Mouse (Mus musculus): ENCODE measurements around the gene Agpat1. TPM values are rescaled to one million over a fixed set of nuclear protein-coding genes. Genes with fewer than 3 reads are reported as not detected.

Gene Agpat1
- polyA plus RNA-seq, 1 experiment from 2014 or later: 44.8 TPM

- DNase-seq (ENCODE audit: low spot score): no peak
- no peak overlapping the region for H3K4me3 ChIP-seq
- H3K36me3 ChIP-seq: peaks cover 72% of the 10 kb centered on the region
- 14% methylated on average over 6 of the region's 6 CpGs for WGBS
- H3K27me3 ChIP-seq (ENCODE audit: insufficient read depth, poor library complexity, severe bottlenecking): no peaks in the 10 kb centered on the region
- peaks cover 9% of the 10 kb centered on the region; the same call in 1 of the 2 replicates for H3K4me1 ChIP-seq
- no peaks in the 10 kb centered on the region for H3K9me3 ChIP-seq
- H3K27ac ChIP-seq: no peak overlapping the region
Observed at GRCm38 (mm10) chr17:34618999-34619398, 14.9 kb downstream of the Agpat1 start.

GRCm38 (mm10) chr17:34621006-34621405, 16.9 kb downstream of the Agpat1 start:
- Histone ChIP-seq H3K27ac (no peak overlapping the region), H3K36me3 (peaks cover 60% of the 10 kb centered on the region), H3K9me3 (no peaks in the 10 kb centered on the region), H3K4me3 (no peak overlapping the region), H3K4me1 (peaks cover 12% of the 10 kb centered on the region), H3K27me3 (ENCODE audit: insufficient read depth, poor library complexity, severe bottlenecking) (no peaks in the 10 kb centered on the region)
- no peak for DNase-seq (ENCODE audit: low spot score)
- 90% methylated on average over 8 of the region's 8 CpGs for WGBS

- DNase-seq (ENCODE audit: low spot score): no peak
- Histone ChIP-seq H3K4me3 (no peak overlapping the region), H3K9me3 (no peaks in the 10 kb centered on the region), H3K27ac (no peak overlapping the region), H3K27me3 (ENCODE audit: insufficient read depth, poor library complexity, severe bottlenecking) (0 out of 2 replicates have a peak, but pooled peaks cover 2% of the 10 kb centered on the region), H3K36me3 (peaks cover 46% of the 10 kb centered on the region), H3K4me1 (peaks cover 18% of the 10 kb centered on the region)
- WGBS: 85% methylated on average over 9 of the region's 9 CpGs
Observed at GRCm38 (mm10) chr17:34623161-34623560, 19.1 kb downstream of the Agpat1 start.

- DNase-seq (ENCODE audit: low spot score): no peak
- WGBS: 93% methylated on average over 3 of the region's 3 CpGs
- Histone ChIP-seq H3K27me3 (ENCODE audit: insufficient read depth, poor library complexity, severe bottlenecking) (peaks cover 20% of the 10 kb centered on the region), H3K9me3 (no peaks in the 10 kb centered on the region), H3K27ac (no peak overlapping the region), H3K36me3 (peaks cover 40% of the 10 kb centered on the region), H3K4me3 (no peak overlapping the region), H3K4me1 (peaks cover 31% of the 10 kb centered on the region)
Observed at GRCm38 (mm10) chr17:34624981-34625380, 20.9 kb downstream of the Agpat1 start.

GRCm38 (mm10) chr17:34626062-34626772, 22.2 kb downstream of the Agpat1 start:
- Histone ChIP-seq H3K27ac (peak overlapping the region; percentile 93), H3K9me3 (no peaks in the 10 kb centered on the region)
- WGBS: 48% methylated on average over 16 of the region's 16 CpGs

GRCm38 (mm10) chr17:34626773-34627092, 22.7 kb downstream of the Agpat1 start:
- Histone ChIP-seq H3K27me3 (ENCODE audit: insufficient read depth, poor library complexity, severe bottlenecking) (peaks cover 37% of the 10 kb centered on the region), H3K4me1 (peaks cover 48% of the 10 kb centered on the region), H3K27ac (peak overlapping the region; percentile 93), H3K9me3 (no peaks in the 10 kb centered on the region), H3K36me3 (peaks cover 29% of the 10 kb centered on the region), H3K4me3 (peak overlapping the region; percentile 70)
- WGBS: under 1% methylated on average over 18 of the region's 18 CpGs
- no peak for DNase-seq (ENCODE audit: low spot score)

More at GRCm38 (mm10) chr17:34626062-34626772, 22.2 kb downstream of the Agpat1 start:
- no peak for DNase-seq (ENCODE audit: low spot score)
- Histone ChIP-seq H3K4me1 (peaks cover 42% of the 10 kb centered on the region), H3K4me3 (peak overlapping the region; percentile 70), H3K36me3 (peaks cover 32% of the 10 kb centered on the region), H3K27me3 (ENCODE audit: insufficient read depth, poor library complexity, severe bottlenecking) (peaks cover 32% of the 10 kb centered on the region)

- Histone ChIP-seq H3K9me3 (no peaks in the 10 kb centered on the region), H3K4me1 (peaks cover 53% of the 10 kb centered on the region), H3K27me3 (ENCODE audit: insufficient read depth, poor library complexity, severe bottlenecking) (peaks cover 43% of the 10 kb centered on the region), H3K36me3 (peaks cover 24% of the 10 kb centered on the region), H3K27ac (peak overlapping the region; percentile 93), H3K4me3 (peak overlapping the region; percentile 70)
- DNase-seq (ENCODE audit: low spot score): peak; percentile 96
- WGBS: 0% methylated on average over 45 of the region's 45 CpGs
Observed at GRCm38 (mm10) chr17:34627093-34627942, 23.3 kb downstream of the Agpat1 start.

GRCm38 (mm10) chr17:34627943-34628643, 24.0 kb downstream of the Agpat1 start, which contains the start of gene Ppt2:
Ppt2 (minus strand) TSS chr17:34628510.
- DNase-seq (ENCODE audit: low spot score): peak; percentile 91
- Histone ChIP-seq H3K27me3 (ENCODE audit: insufficient read depth, poor library complexity, severe bottlenecking) (peaks cover 51% of the 10 kb centered on the region), H3K36me3 (peaks cover 16% of the 10 kb centered on the region; the same call in 1 of the 2 replicates), H3K27ac (peak within 1 kb of the TSS; percentile 93), H3K4me3 (peak within 1 kb of the TSS; percentile 70), H3K9me3 (no peaks in the 10 kb centered on the region), H3K4me1 (peaks cover 55% of the 10 kb centered on the region)
- WGBS: 4% methylated on average over 29 of the region's 29 CpGs

GRCm38 (mm10) chr17:34628644-34628967, 24.5 kb downstream of the Agpat1 start:
- Histone ChIP-seq H3K27ac (peak overlapping the region; percentile 93), H3K36me3 (peaks cover 11% of the 10 kb centered on the region; the same call in 1 of the 2 replicates), H3K27me3 (ENCODE audit: insufficient read depth, poor library complexity, severe bottlenecking) (peaks cover 56% of the 10 kb centered on the region), H3K4me3 (peak overlapping the region; percentile 70), H3K4me1 (peaks cover 55% of the 10 kb centered on the region), H3K9me3 (no peaks in the 10 kb centered on the region)
- WGBS: 29% methylated on average over 5 of the region's 5 CpGs
- DNase-seq (ENCODE audit: low spot score): no peak

GRCm38 (mm10) chr17:34629221-34629751, 25.2 kb downstream of the Agpat1 start, which contains the start of gene Prrt1:
Prrt1 (plus strand) TSS chr17:34629533.
- no peak for DNase-seq (ENCODE audit: low spot score)
- H3K4me1 ChIP-seq: peaks cover 55% of the 10 kb centered on the region
- peaks cover 62% of the 10 kb centered on the region for H3K27me3 ChIP-seq (ENCODE audit: insufficient read depth, poor library complexity, severe bottlenecking)
- H3K36me3 ChIP-seq: peaks cover 6% of the 10 kb centered on the region; the same call in 1 of the 2 replicates
- H3K27ac ChIP-seq: peak within 1 kb of the TSS; percentile 93
- WGBS: 2% methylated on average over 16 of the region's 16 CpGs
- peak within 1 kb of the TSS; percentile 70 for H3K4me3 ChIP-seq
- H3K9me3 ChIP-seq: no peaks in the 10 kb centered on the region

- DNase-seq (ENCODE audit: low spot score): no peak
- WGBS: 15% methylated on average over 12 of the region's 12 CpGs
- no peaks in the 10 kb centered on the region for H3K9me3 ChIP-seq
- H3K36me3 ChIP-seq: peaks cover 6% of the 10 kb centered on the region; the same call in 1 of the 2 replicates
- peaks cover 55% of the 10 kb centered on the region for H3K4me1 ChIP-seq
- H3K27me3 ChIP-seq (ENCODE audit: insufficient read depth, poor library complexity, severe bottlenecking): peaks cover 62% of the 10 kb centered on the region
- H3K4me3 ChIP-seq: peak overlapping the region; percentile 57
- 0 out of 2 replicates have a peak overlapping the region, but pooled peaks have one; percentile 1 for H3K27ac ChIP-seq
Observed at GRCm38 (mm10) chr17:34629796-34630603, 25.9 kb downstream of the Agpat1 start.

Measured in heart, embryonic 10.5 days (tissue).